Mouse (Mus musculus) embryonic fibroblast, embryonic 13.5 days (primary cell): ENCODE results near the gene Wfdc17. TPM values are rescaled to one million over a fixed set of nuclear protein-coding genes. Genes with fewer than 3 reads are reported as not detected.

Experiments
- H3K27ac ChIP-seq: 2 replicates; pipeline ENCODE4 v1.5.1; 2012; ENCODE audit warnings: low read length, control low read depth, inconsistent platforms; ENCODE audit not compliant: insufficient read depth
- H3K4me1 ChIP-seq: 2 replicates; pipeline ENCODE4 v1.6.1; 2011; ENCODE audit warnings: low read length; ENCODE audit not compliant: control insufficient read depth, insufficient read depth
- H3K4me3 ChIP-seq: 2 replicates; pipeline ENCODE4 v1.5.1; 2011; ENCODE audit warnings: mild to moderate bottlenecking, control low read depth, low read length; ENCODE audit not compliant: insufficient read depth
- CTCF ChIP-seq: IDR thresholded peaks from 2 replicates; pipeline ENCODE4 v1.5.1; 2011; ENCODE audit warnings: mild to moderate bottlenecking, control low read depth, low read length, moderate library complexity, borderline replicate concordance; ENCODE audit not compliant: insufficient read depth
- POLR2A ChIP-seq: IDR thresholded peaks from 2 replicates; pipeline ENCODE4 v1.6.1; 2011; ENCODE audit warnings: low read depth, mild to moderate bottlenecking, control low read depth, low read length, moderate library complexity
- polyA plus RNA-seq: library from polyadenylated mRNA; stranded (reverse); fragments of >200 nt; gene quantifications from 2 replicates; pipeline ENCODE4 v1.2.4, GENCODE M21; 2011; ENCODE audit warnings: low read depth; ENCODE audit not compliant: missing spikeins, insufficient read length

Wfdc17 gene
- polyA plus RNA-seq, 1 experiment = not detected

DNA sequence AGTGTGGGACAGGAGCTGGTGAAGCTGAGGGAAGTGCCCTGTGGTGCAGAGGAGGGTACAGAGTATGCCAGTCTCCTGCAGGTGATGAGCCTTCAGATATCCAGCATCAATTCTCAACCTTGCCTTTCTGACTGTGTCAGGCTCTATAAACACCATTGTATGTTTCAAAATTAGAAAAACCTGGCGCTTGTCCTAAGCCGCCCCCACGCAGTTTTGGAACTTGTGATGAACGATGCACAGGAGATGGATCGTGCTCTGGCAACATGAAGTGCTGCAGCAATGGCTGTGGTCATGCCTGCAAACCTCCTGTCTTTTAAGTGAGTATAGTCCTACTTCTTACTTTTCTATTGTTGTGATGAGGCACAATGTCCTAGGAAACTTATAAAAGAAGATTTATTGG, 5.9 kb downstream of the Wfdc17 start:
- Histone ChIP-seq H3K4me3 (no peak overlapping the region), H3K27ac (no peak overlapping the region), H3K4me1 (no peaks in the 10 kb centered on the region)
- no peak for TF ChIP-seq POLR2A
- TF ChIP-seq CTCF = no peak

- TF ChIP-seq POLR2A (no peak), CTCF (no peak)
Measured at GRCm38 (mm10) chr11:83712671-83713070, 8.9 kb downstream of the Wfdc17 start.

GRCm38 (mm10) chr11:83713925-83714324, 10.1 kb downstream of the Wfdc17 start:
- TF ChIP-seq CTCF = no peak
- no peak for TF ChIP-seq POLR2A
- Histone ChIP-seq H3K27ac (no peak overlapping the region), H3K4me3 (no peak overlapping the region), H3K4me1 (no peaks in the 10 kb centered on the region)

More at GRCm38 (mm10) chr11:83712671-83713070, 8.9 kb downstream of the Wfdc17 start:
- no peaks in the 10 kb centered on the region for H3K4me1 ChIP-seq
- no peak overlapping the region for H3K4me3 ChIP-seq
- no peak overlapping the region for H3K27ac ChIP-seq

DNA sequence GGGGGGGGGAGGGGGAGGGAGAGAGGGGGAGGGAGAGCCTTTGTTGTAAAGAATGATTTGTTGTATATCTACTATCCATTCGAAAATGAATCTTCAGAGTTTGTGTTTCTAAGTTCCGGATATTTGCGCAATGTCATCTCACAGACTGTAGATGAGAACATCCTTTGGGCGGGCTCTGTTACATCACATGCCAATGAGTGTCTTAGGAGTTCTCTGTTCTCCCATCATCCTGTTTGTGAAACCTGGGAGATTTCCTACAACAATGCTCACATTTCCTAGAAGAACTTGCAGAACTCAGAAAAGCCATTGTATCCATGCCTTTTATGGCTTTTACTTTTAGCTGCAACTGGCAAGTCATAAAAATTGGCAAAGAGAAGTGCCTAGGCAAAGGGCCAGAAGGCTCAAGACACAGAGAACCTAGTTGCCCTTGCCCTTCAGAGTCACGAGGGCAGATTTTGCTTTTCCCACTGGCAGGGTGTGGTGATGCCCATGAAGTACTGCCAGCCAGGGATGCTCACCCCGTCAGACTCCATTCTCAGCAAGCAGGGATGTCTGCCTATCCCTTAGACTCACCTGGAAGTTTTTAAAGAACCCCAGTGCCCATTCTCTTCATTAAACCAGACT, 13.4 kb downstream of the Wfdc17 start:
- no peak overlapping the region for H3K4me3 ChIP-seq
- no peak overlapping the region for H3K27ac ChIP-seq
- H3K4me1 ChIP-seq = no peaks in the 10 kb centered on the region
- no peak for TF ChIP-seq POLR2A
- no peak for TF ChIP-seq CTCF

DNA sequence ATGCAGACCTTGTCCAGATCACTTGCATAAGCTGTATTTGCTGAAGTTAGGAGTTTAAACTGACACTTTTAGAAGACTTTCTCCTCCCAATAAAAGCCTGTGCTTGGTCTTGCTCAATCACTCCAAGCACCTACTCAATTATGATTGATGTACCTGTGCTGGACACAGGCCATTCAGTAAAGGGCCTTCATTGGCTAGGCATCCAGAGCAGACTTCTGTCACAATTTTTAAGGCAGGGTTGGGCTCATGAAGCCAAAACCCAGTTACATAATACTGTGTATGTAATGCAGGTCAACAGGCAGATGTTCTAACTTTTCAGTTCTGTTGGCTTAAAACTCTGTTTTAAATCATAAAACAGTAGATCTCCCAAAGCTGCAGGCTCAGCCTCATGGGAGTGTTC, 17.0 kb downstream of the Wfdc17 start:
- Histone ChIP-seq H3K27ac (no peak overlapping the region), H3K4me1 (no peaks in the 10 kb centered on the region), H3K4me3 (no peak overlapping the region)
- TF ChIP-seq POLR2A = no peak
- TF ChIP-seq CTCF = no peak

DNA sequence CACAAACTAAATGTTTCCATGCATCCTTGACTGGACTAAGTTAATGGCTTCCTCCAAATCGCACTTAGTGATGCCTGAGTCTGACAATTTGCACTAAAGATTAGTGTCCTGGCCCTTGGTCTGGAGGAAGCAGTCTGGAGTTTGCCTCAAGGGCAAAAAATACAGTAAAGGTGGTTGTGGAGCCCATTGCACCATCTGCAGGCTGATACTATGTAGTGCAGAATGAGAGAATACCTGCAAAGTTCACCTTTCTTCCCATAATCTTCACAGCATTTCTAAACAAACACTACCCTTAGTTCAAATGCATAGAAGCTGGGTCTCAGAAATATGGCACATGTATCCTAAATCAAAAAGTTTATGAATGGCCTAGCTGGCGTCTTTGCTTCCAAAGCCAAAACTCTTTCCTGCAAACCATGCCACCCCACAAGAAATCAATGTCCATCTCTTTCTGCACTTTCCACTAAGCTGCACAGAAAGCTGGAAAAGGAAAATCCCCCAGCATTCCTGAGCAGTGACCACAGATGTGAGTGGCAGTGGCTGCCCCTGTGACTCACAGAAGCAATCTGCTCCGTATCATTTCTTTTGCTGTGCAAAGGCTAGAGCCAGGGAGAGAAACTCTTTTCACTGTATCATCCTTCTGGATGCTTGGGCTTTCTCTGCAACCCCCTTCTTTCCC, 25.1 kb downstream of the Wfdc17 start:
- peaks cover 11% of the 10 kb centered on the region; the same call in 1 of the 2 replicates for H3K4me1 ChIP-seq
- H3K27ac ChIP-seq = no peak overlapping the region
- TF ChIP-seq CTCF (no peak), POLR2A (no peak)
- H3K4me3 ChIP-seq = no peak overlapping the region

GRCm38 (mm10) chr11:83731116-83731515, 27.3 kb downstream of the Wfdc17 start:
- Histone ChIP-seq H3K4me3 (no peak overlapping the region), H3K4me1 (peaks cover 11% of the 10 kb centered on the region; the same call in 1 of the 2 replicates), H3K27ac (no peak overlapping the region)
- TF ChIP-seq CTCF (no peak), POLR2A (no peak)

DNA sequence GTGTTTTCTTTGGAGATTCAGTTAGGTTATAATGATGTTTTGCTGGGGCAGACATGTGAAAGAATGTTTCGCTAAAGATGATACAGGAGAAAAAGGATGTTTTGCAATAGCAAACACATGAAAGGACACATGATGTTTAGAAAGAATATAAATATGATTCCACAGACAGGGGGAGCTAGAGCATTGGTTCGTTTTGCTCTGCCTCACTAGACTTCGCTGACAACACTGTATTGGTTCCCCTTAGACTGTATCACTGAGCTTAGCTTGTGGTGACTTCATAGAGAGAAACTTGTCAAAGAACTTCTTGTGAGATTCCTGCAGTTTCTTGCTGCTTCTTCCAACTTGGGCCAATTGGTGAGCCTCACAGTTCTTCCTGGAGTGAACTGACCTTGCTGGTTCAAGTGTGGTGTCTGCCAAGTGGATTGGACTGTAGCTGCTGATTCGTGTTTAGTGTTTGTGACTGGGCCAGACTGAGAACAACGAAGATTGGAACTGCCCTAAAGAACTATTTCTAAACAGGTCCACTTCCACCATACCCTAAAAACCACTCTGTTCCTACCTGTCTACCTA, 29.4 kb downstream of the Wfdc17 start:
- Histone ChIP-seq H3K4me3 (no peak overlapping the region), H3K4me1 (peaks cover 11% of the 10 kb centered on the region; the same call in 1 of the 2 replicates), H3K27ac (no peak overlapping the region)
- TF ChIP-seq POLR2A (no peak), CTCF (no peak)

- Histone ChIP-seq H3K27ac (no peak overlapping the region), H3K4me1 (0 out of 2 replicates have a peak, but pooled peaks cover 4% of the 10 kb centered on the region), H3K4me3 (no peak overlapping the region)
- TF ChIP-seq POLR2A (no peak), CTCF (no peak)
Measured at GRCm38 (mm10) chr11:83734215-83734614, 30.4 kb downstream of the Wfdc17 start.

DNA sequence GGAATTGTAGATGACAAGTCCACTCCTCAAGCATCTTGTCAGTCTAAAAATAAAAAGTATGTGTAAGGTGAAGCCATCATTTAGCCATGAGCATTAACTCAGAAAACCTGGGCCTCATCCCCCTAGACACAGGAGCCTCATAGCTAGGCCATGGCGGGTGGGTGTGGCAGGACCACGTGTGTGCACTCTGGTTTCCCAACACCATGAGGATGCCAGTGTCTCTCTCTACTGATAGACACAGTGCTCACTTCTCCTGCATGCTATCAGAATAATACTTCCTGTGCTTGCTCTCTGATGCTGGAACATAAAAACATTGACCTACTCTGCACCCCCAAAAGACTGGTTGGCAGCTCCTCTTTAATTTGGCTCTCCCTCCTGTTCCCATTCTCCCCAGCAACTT, 32.1 kb downstream of the Wfdc17 start:
- H3K4me1 ChIP-seq = no peaks in the 10 kb centered on the region
- H3K4me3 ChIP-seq = no peak overlapping the region
- H3K27ac ChIP-seq = no peak overlapping the region
- no peak for TF ChIP-seq CTCF
- no peak for TF ChIP-seq POLR2A
